Mouse (Mus musculus): ENCODE data around the gene Kdm1a.

The Kdm1a gene

GRCm38 (mm10) chr4:136602018-136602554 is 437 bp downstream of the Kdm1a start:
- peak; percentile 34 for DNase-seq (ENCODE audit: low read depth, low spot score)

GRCm38 (mm10) chr4:136601476-136601875 is 1.0 kb downstream of the Kdm1a start:
- peak; percentile 45 for DNase-seq (ENCODE audit: low read depth, low spot score)

GRCm38 (mm10) chr4:136600536-136600935 is 2.0 kb downstream of the Kdm1a start:
- no peak for DNase-seq (ENCODE audit: low read depth, low spot score)

- no peak for DNase-seq (ENCODE audit: low read depth, low spot score)
These were observed 2.7 kb downstream of the Kdm1a start for GRCm38 (mm10) chr4:136599869-136600268.

- DNase-seq (ENCODE audit: low read depth, low spot score), result no peak
These were observed 4.2 kb downstream of the Kdm1a start for GRCm38 (mm10) chr4:136598268-136598876.

- no peak for DNase-seq (ENCODE audit: low read depth, low spot score)
These were observed 7.3 kb downstream of the Kdm1a start for GRCm38 (mm10) chr4:136595221-136595620.

GRCm38 (mm10) chr4:136594006-136594405 is 8.5 kb downstream of the Kdm1a start:
- no peak for DNase-seq (ENCODE audit: low read depth, low spot score)

- no peak for DNase-seq (ENCODE audit: low read depth, low spot score)
These were observed 10.4 kb downstream of the Kdm1a start for GRCm38 (mm10) chr4:136592111-136592510.

- DNase-seq (ENCODE audit: low read depth, low spot score), result no peak
These were observed 14.5 kb downstream of the Kdm1a start for GRCm38 (mm10) chr4:136588003-136588402.

GRCm38 (mm10) chr4:136587221-136587827 is 15.2 kb downstream of the Kdm1a start:
- DNase-seq (ENCODE audit: low read depth, low spot score), result no peak

- DNase-seq (ENCODE audit: low read depth, low spot score), result no peak
These were observed 20.6 kb downstream of the Kdm1a start for GRCm38 (mm10) chr4:136581885-136582284.

GRCm38 (mm10) chr4:136569998-136570397 is 32.5 kb downstream of the Kdm1a start:
- no peak for DNase-seq (ENCODE audit: low read depth, low spot score)

- no peak for DNase-seq (ENCODE audit: low read depth, low spot score)
These were observed 33.9 kb downstream of the Kdm1a start for GRCm38 (mm10) chr4:136568629-136569028.

- no peak for DNase-seq (ENCODE audit: low read depth, low spot score)
These were observed 39.8 kb downstream of the Kdm1a start for GRCm38 (mm10) chr4:136562755-136563154.

GRCm38 (mm10) chr4:136560270-136560991 is 42.1 kb downstream of the Kdm1a start:
- DNase-seq (ENCODE audit: low read depth, low spot score), result no peak

GRCm38 (mm10) chr4:136559690-136560089 is 42.8 kb downstream of the Kdm1a start:
- DNase-seq (ENCODE audit: low read depth, low spot score), result no peak

- no peak for DNase-seq (ENCODE audit: low read depth, low spot score)
These were observed 44.9 kb downstream of the Kdm1a start for GRCm38 (mm10) chr4:136557638-136558037.

GRCm38 (mm10) chr4:136553108-136553507 is 49.4 kb downstream of the Kdm1a start:
- no peak for DNase-seq (ENCODE audit: low read depth, low spot score)

GRCm38 (mm10) chr4:136548381-136548801 is 54.1 kb downstream of the Kdm1a start:
- no peak for DNase-seq (ENCODE audit: low read depth, low spot score)

GRCm38 (mm10) chr4:136547721-136548120 is 54.8 kb downstream of the Kdm1a start:
- DNase-seq (ENCODE audit: low read depth, low spot score), result no peak

GRCm38 (mm10) chr4:136546279-136547045 is 56.1 kb downstream of the Kdm1a start:
- no peak for DNase-seq (ENCODE audit: low read depth, low spot score)

GRCm38 (mm10) chr4:136545151-136545550 is 57.4 kb downstream of the Kdm1a start:
- DNase-seq (ENCODE audit: low read depth, low spot score), result no peak

Data from forelimb bud, embryonic 11.5 days (tissue).